Mouse (Mus musculus): Measurements from ENCODE around the gene Mecom.
A peak's percentile ranks its signal among the peaks of the same experiment; 100 is the strongest.

Gene Mecom

DNA sequence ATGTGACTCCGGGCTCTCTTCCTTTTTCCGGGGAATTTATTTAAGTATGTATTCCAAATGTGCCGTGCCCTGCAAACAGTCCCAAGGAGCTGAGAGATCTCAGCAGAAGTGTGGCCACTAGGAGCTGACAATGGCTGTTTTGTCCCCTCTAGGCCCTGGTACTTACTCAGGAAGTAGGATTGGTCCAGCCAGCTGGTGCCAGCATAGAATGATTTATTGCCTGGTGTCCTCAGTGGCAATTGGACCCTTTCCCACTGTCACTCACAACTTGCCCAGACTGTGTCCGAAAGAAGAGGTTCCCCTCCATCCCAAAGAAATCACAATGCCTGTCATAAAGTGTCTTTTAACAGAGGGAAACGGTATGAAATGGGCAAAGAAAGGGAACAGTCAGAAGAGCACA, 340.4 kb downstream of the Mecom start:
- peak in 1 of 2 experiments; percentile 28 for DNase-seq (ENCODE audit: low spot score in 2 of 2)

DNA sequence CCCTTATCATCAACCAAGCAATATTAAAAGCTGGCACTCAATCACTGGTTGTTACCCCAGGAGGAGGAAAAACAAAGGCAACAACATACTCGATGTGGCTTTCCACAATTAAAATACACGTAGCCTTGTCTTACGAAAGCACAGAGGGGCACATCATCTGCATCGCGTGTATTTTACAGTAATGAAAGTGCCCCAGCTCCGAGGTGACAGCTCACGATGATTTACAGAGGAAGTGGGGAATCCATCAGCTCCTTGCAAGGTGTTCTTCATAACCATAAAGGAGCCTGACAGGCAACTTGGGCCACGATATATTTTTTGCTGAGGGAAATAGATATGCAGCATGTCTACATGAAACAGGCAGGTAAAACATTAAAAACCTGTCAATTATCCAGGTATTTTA, 341.7 kb downstream of the Mecom start:
- no peak for DNase-seq (ENCODE audit: low spot score in 2 of 2)

DNA sequence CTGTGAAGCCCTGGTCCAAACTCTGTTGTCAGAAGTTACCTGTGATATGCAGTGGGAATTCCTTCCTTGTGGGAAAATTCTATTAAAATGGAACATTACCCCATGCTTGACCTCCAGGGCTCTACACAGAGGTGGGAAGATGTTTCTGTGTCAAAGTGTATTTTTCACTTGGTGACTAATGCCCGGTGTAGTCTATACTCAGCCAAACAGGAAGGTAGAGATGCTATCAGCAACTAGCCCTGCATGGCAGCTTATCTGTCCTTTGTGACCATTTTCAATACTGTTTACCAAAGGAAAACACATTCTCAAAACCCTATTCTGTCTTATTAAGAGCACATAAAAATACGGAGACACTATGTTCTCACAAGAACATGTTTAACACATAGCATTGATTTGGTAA, 344.0 kb downstream of the Mecom start:
- DNase-seq (ENCODE audit: low spot score in 2 of 2): no peak

DNA sequence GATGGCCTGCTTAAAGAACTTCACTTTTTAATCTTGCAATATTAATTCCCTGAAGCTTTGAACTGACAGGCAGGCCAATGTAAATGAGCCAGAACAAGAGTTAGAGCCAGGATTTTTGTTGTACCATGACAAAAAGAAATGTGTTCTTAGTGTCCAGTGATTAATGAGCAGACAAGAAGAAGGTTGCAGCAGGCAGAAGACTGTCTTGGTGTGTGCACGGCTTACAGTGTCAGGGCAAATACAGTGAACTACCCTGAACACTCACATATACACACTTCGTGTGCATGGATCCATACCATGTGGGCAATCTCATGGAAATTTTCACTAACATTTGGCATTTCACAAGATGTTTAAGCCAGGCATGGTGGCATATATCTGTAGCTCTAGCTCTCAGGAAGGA, 349.0 kb downstream of the Mecom start:
- DNase-seq (ENCODE audit: low spot score in 2 of 2): no peak

DNA sequence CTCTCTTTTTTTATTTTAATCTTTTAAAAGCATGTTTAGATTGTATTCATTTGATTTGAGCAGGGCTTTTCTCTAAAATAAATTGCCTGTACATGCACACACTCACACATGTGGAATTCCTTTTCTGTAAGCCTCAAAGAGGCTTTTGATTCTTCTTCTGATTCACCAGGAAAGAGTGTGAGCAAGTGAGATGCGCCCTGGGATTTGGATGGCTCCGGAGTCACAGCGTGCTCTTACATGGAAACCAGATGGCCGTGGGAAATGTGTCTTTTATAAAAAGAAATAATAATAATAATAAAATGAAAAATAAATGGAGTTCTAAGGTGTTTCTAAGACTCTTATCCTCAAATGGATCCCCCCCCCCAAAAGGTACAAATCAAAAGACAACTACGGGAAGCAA, 349.6 kb downstream of the Mecom start:
- DNase-seq (ENCODE audit: low spot score in 2 of 2): no peak

GRCm38 (mm10) chr3:30195186-30195585, 352.6 kb downstream of the Mecom start:
- no peak for DNase-seq (ENCODE audit: low spot score in 2 of 2)

GRCm38 (mm10) chr3:30192294-30193007, 355.4 kb downstream of the Mecom start:
- no peak for DNase-seq (ENCODE audit: low spot score in 2 of 2)

GRCm38 (mm10) chr3:30189325-30189724, 358.5 kb downstream of the Mecom start:
- DNase-seq (ENCODE audit: low spot score in 2 of 2): no peak

DNA sequence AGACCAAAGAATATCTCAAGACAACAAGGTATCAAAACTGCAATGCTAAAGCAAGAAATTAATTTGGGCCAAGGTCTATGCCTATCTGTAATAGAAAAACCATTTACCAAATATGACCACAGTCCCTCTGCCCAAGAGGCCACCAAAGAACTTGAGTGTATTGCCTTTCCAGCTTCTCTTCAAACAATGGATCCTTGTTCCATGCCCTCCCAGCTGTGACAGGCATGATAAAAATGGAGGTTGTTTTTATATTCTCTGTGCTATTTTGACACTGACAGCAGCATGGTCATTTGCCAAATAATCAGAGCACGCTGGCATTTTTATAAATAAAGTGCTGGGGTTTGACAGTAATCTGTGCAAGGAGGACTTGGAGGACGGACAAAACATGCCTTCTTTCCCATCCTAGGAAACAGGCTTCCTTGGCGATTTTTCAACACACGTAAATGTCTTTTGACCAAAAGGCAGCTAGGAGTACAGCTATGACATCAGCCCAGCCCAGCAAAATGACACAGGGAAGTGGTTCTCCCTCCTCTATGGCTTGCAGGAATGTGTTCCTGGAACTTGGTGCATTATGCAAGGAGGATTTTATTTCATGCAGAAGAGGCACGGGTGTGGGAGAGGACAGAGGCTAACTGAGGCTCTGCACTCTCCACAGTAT, 359.9 kb downstream of the Mecom start:
- no peak for DNase-seq (ENCODE audit: low spot score in 2 of 2)

DNA sequence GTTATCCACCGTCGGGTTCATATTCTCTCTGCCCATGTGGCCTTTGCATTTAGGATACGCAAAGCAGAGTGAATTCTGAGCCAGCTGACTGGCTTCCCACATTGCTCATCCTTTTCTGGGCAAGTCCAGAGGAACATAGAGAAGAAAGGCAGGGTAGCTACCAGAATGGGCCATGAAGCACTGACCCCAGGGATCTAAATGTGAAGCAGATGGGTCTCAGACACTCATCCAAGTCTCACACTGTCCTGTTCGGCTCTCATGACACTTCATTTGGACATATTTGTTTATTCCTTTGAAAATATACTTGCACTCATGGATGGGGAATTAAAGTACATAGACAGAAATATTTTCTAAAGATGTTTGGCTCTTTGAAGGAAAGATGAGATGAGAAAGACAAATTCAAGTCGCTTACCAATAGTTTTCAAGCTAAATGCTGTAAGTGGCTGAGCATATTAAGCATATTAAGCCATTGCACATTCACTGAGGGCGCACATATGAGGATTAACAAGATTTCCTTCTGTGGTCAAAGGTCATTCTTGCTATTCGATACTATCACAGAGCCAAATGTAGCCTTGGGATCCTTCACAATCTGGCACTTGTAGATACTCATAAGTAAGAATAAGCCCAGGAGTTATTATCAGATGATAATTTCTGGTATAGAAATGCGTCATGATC, 365.9 kb downstream of the Mecom start:
- no peak for DNase-seq (ENCODE audit: low spot score in 2 of 2)

DNA sequence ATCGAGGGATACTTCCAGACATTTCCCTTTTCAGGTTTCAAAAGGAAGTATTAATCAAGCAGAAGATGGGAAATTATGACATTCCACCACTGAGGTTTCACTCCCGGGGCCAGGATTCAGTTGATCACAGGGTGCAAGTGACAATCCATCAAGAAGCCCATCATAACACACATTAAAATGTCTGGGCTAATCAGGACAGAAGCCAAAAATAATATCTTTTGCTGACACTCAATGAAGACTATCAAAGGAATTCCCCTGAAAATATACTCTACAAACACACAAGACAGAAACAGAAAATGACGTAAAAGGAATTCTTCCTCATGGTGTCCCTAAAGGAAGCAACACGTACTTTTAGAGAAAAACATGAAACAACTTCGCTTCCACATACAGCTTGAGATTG, 371.2 kb downstream of the Mecom start:
- DNase-seq (ENCODE audit: low spot score in 2 of 2): no peak

- DNase-seq (ENCODE audit: low spot score in 2 of 2): no peak
Measured at GRCm38 (mm10) chr3:30173812-30174211, 374.0 kb downstream of the Mecom start.

- DNase-seq (ENCODE audit: low spot score in 2 of 2): no peak
Measured at GRCm38 (mm10) chr3:30168396-30169186, 379.2 kb downstream of the Mecom start.

- no peak for DNase-seq (ENCODE audit: low spot score in 2 of 2)
Measured at GRCm38 (mm10) chr3:30167027-30167426, 380.8 kb downstream of the Mecom start.

GRCm38 (mm10) chr3:30164834-30165233, 383.0 kb downstream of the Mecom start:
- DNase-seq (ENCODE audit: low spot score in 2 of 2): no peak

- no peak for DNase-seq (ENCODE audit: low spot score in 2 of 2)
Measured at GRCm38 (mm10) chr3:30163390-30163789, 384.4 kb downstream of the Mecom start.

DNA sequence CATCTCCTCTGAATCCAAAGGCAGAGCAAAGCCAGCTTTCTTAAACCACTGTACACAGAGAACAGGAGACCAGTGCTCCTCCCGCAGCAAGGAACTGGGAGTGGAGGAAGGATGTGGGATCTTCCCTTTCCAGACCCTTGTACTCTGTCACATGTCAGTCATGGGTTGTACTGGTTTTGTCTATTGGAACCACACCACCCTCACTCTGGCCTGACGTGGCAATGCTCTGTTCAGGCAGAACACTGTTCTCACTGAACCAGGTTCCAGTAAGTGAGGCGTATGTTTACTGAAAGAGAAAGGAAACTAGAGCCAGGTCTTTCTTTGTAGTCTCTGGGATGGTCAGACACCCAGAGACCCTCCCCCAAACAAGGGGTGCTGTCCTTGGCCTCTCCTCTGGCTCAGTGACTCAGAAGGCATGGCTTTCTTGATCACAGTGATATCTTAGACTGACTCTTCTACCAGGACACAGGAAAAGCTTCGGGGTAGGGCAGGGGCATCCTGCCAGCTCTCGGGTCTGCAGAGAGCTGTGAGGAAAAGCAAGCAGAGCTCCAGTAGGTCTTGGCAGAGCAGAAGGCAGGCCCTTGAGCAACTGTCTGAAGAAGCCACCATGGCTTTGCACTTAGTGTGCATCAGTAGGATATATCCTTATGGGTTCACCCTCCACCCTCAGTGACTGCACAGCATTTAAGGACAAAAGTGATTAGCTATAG, 386.7 kb downstream of the Mecom start:
- no peak for DNase-seq (ENCODE audit: low spot score in 2 of 2)

DNA sequence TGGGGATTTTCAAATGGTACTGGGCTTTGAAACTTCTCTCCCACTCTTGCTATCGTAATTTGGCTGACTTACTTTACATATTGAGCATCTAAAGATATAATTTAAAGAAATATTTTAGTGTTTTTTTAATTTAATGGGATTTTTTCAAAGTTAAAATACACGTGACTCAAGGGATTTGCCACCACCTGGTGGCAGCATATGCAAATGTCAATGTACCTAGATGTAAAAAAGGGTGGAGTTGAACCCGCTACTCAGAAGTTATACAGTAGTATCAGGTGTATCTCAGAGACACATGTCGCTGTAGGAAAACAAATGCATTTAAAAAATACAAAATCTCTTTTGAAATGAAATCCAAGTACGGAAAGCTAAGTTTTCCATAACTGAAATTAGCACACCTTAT, 387.5 kb downstream of the Mecom start:
- DNase-seq (ENCODE audit: low spot score in 2 of 2): no peak

- no peak for DNase-seq (ENCODE audit: low spot score in 2 of 2)
Measured at GRCm38 (mm10) chr3:30157128-30157670, 390.6 kb downstream of the Mecom start.

GRCm38 (mm10) chr3:30154390-30154789, 393.4 kb downstream of the Mecom start:
- no peak for DNase-seq (ENCODE audit: low spot score in 2 of 2)

GRCm38 (mm10) chr3:30153923-30154331, 393.9 kb downstream of the Mecom start:
- no peak for DNase-seq (ENCODE audit: low spot score in 2 of 2)
